Mouse (Mus musculus) retina, postnatal 1 day (tissue): ENCODE measurements around the gene Duoxa2.

ENCODE experiments used
- DNase-seq: peaks from one replicate; pipeline ENCODE4 v3.0.0-alpha.2; 2012

The Duoxa2 gene

GRCm38 (mm10) chr2:122298596-122299490, at the start of gene Duoxa2:
Gene Duoxa2, plus strand, starts transcription at chr2:122298900.
- DNase-seq: peak; percentile 39

GRCm38 (mm10) chr2:122255997-122256396, 42.7 kb upstream of the Duoxa2 start:
- no peak for DNase-seq

- no peak for DNase-seq
Measured at GRCm38 (mm10) chr2:122260729-122261128, 38.0 kb upstream of the Duoxa2 start.

GRCm38 (mm10) chr2:122264690-122265089, 34.0 kb upstream of the Duoxa2 start:
- DNase-seq: peak; percentile 55

- DNase-seq: no peak
Measured at GRCm38 (mm10) chr2:122266407-122267193, 32.1 kb upstream of the Duoxa2 start.

- no peak for DNase-seq
Measured at GRCm38 (mm10) chr2:122278769-122279168, 19.9 kb upstream of the Duoxa2 start.

GRCm38 (mm10) chr2:122284091-122284490, 14.6 kb upstream of the Duoxa2 start:
- no peak for DNase-seq

GRCm38 (mm10) chr2:122286137-122286536, 12.6 kb upstream of the Duoxa2 start:
- DNase-seq: no peak

GRCm38 (mm10) chr2:122294916-122295315, 3.8 kb upstream of the Duoxa2 start:
- DNase-seq: peak; percentile 36

GRCm38 (mm10) chr2:122297271-122298095, 1.2 kb upstream of the Duoxa2 start:
- DNase-seq: peak; percentile 59

- peak; percentile 24 for DNase-seq
Measured at GRCm38 (mm10) chr2:122298096-122298499, 602 bp upstream of the Duoxa2 start, which contains the start of gene Duox2. Gene Duox2, minus strand, starts transcription at chr2:122298449.

- DNase-seq: no peak
Measured at GRCm38 (mm10) chr2:122299911-122300655, 1.4 kb downstream of the Duoxa2 start.

GRCm38 (mm10) chr2:122300656-122301020, 1.9 kb downstream of the Duoxa2 start:
- no peak for DNase-seq

- peak; percentile 66 for DNase-seq
Measured at GRCm38 (mm10) chr2:122301081-122301920, 2.6 kb downstream of the Duoxa2 start.

- no peak for DNase-seq
Measured at GRCm38 (mm10) chr2:122301921-122302573, 3.3 kb downstream of the Duoxa2 start.

GRCm38 (mm10) chr2:122302574-122303241, 4.0 kb downstream of the Duoxa2 start:
- peak; percentile 84 for DNase-seq

- DNase-seq: no peak
Measured at GRCm38 (mm10) chr2:122304544-122304943, 5.8 kb downstream of the Duoxa2 start.

GRCm38 (mm10) chr2:122305097-122305892, 6.6 kb downstream of the Duoxa2 start:
- no peak for DNase-seq

- peak; percentile 28 for DNase-seq
Measured at GRCm38 (mm10) chr2:122306184-122306583, 7.5 kb downstream of the Duoxa2 start.
